Mouse (Mus musculus) Muller cell, postnatal 12 days (primary cell): Measurements from ENCODE around the gene Olfr895.

Experiments
- DNase-seq: peaks from one replicate; pipeline ENCODE4 v3.0.0-alpha.2; 2015; ENCODE audit errors: inconsistent ontology term

The Olfr895 gene

GRCm38 (mm10) chr9:38267551-38267950 is at the start of gene Olfr895:
TSS of gene Olfr895 (plus strand) at chr9:38267851.
- no peak for DNase-seq

GRCm38 (mm10) chr9:38252474-38252873 is 15.2 kb upstream of the Olfr895 start, which contains the start of gene Olfr143:
TSS of gene Olfr143 (plus strand) at chr9:38252774.
- no peak for DNase-seq

GRCm38 (mm10) chr9:38290807-38291206 is 23.2 kb downstream of the Olfr895 start, which contains the start of gene Olfr896-ps1:
TSS of gene Olfr896-ps1 (plus strand) at chr9:38291107.
- no peak for DNase-seq
